Mouse (Mus musculus) erythroblast, embryonic 14.5 days (primary cell): ENCODE measurements around the gene Vav3.

Experiments
- GATA1 ChIP-seq: IDR thresholded peaks from 2 replicates; pipeline ENCODE4 v1.6.1; 2012; ENCODE audit warnings: low read length, inconsistent platforms, mixed read lengths
- TAL1 ChIP-seq: IDR thresholded peaks from 3 replicates; pipeline ENCODE4 v1.6.1; 2012; ENCODE audit warnings: low read length, inconsistent platforms, mixed read lengths

GRCm38 (mm10) chr3:109401527-109401926 lies 61.1 kb downstream of the Vav3 start:
- TF ChIP-seq GATA1: no peak
- no peak for TF ChIP-seq TAL1
